Mouse (Mus musculus): ENCODE results near the gene Usp4. TPM values are rescaled to one million over a fixed set of nuclear protein-coding genes. Genes with fewer than 3 reads are reported as not detected.

Gene Usp4
- total and polyA plus RNA-seq, 3 experiments: 85.4 to 128 TPM; not detected in 1

- no peaks in the 10 kb centered on the region for H3K27me3 ChIP-seq (ENCODE audit: control insufficient read depth in 1 of 2, insufficient read depth in 2 of 2, low read length in 2 of 2)
- no peaks in the 10 kb centered on the region for H3K9me3 ChIP-seq (replicated peaks; ENCODE audit: insufficient read depth, low read length)
- H3K4me3 ChIP-seq (ENCODE audit: control insufficient read depth in 1 of 2, insufficient read depth in 1 of 2, low read depth in 2 of 2, low read length in 2 of 2): peak overlapping the region; percentile 19 to 22
- no peak for TF ChIP-seq SMC3 (IDR thresholded peaks at IDR 0.05; ENCODE audit: low read depth, low read length)
- TF ChIP-seq BHLHE40 (IDR thresholded peaks at IDR 0.05; ENCODE audit: borderline replicate concordance, low read depth, low read length): no peak
- TF ChIP-seq POLR2AphosphoS2 (IDR thresholded peaks at IDR 0.05; ENCODE audit: low read length): 0 out of 2 replicates have a peak, but pooled peaks have one; percentile 79
- TF ChIP-seq NRF1 (IDR thresholded peaks at IDR 0.05; ENCODE audit: insufficient read depth, low read depth, low read length, poor library complexity, severe bottlenecking): no peak
- peak overlapping the region; percentile 63 for H3K9ac ChIP-seq (ENCODE audit: control insufficient read depth, low read depth, low read length, poor library complexity, severe bottlenecking)
- peaks cover 17% of the 10 kb centered on the region for H3K79me2 ChIP-seq (ENCODE audit: control insufficient read depth, insufficient read depth, low read length, poor library complexity)
- H3K4me1 ChIP-seq (ENCODE audit: control insufficient read depth in 1 of 2, insufficient read depth in 2 of 2, low read length in 2 of 2): peaks cover 25 to 54% of the 10 kb centered on the region in 2 experiments
- peak overlapping the region; percentile 98 for H3K27ac ChIP-seq (ENCODE audit: control insufficient read depth, low read depth, low read length)
- peaks cover 0 to 50% of the 10 kb centered on the region in 2 experiments; a peak in 2 of 4 replicates for H3K36me3 ChIP-seq (ENCODE audit: control insufficient read depth in 1 of 2, insufficient read depth in 2 of 2, low read length in 2 of 2)
- DNase-seq (ENCODE audit: low read depth, low spot score): no peak
Observed at GRCm38 (mm10) chr9:108341139-108341475, 6.5 kb upstream of the Usp4 start.

DNA sequence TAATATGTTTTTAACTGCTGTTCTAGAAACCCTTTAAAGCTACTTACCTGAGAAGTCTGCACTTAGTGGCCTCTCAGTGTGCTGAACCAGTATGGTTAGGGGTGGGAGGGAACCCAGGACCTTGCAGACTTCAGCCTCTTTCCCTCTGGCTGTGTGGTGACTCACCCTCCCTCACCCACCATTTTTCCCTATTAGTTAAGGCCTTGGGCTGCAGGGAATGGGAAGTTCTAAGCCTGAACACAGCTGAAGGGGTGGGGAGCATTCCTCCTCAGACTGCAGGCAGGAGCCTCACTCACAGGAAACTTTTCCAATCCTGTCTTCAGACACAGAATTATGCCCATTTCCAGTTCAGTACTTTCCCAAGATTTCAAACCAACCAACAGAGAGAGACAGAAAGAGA, 5.9 kb upstream of the Usp4 start:
- TF ChIP-seq ELF1 (IDR thresholded peaks at IDR 0.05; ENCODE audit: low read depth, low read length) (no peak), MAX (IDR thresholded peaks at IDR 0.05; ENCODE audit: low read length) (no peak), RAD21 (IDR thresholded peaks at IDR 0.05; ENCODE audit: low read depth, low read length) (no peak), MAFK (IDR thresholded peaks at IDR 0.05; ENCODE audit: borderline replicate concordance, low read depth, low read length) (no peak), HCFC1 (IDR thresholded peaks at IDR 0.05; ENCODE audit: low read depth, low read length) (no peak), TBP (IDR thresholded peaks at IDR 0.05; ENCODE audit: low read depth, low read length) (0 out of 2 replicates have a peak, but pooled peaks have one; percentile 7), E2F4 (IDR thresholded peaks at IDR 0.05; ENCODE audit: borderline replicate concordance, low read depth, low read length) (no peak), JUND (IDR thresholded peaks at IDR 0.05; ENCODE audit: low read depth, low read length) (no peak), MXI1 (IDR thresholded peaks at IDR 0.05; ENCODE audit: low read depth, low read length) (peak; percentile 48; the same call in 1 of the 2 replicates), ZNF384 (IDR thresholded peaks at IDR 0.05; ENCODE audit: low read depth, low read length) (no peak), CHD2 (IDR thresholded peaks at IDR 0.05; ENCODE audit: low read length) (no peak)
- peak; percentile 55 for DNase-seq (ENCODE audit: low read depth, low spot score)
- Histone ChIP-seq H3K4me1 (ENCODE audit: control insufficient read depth in 1 of 2, insufficient read depth in 2 of 2, low read length in 2 of 2) (peaks cover 25 to 55% of the 10 kb centered on the region in 2 experiments), H3K27me3 (ENCODE audit: control insufficient read depth in 1 of 2, insufficient read depth in 2 of 2, low read length in 2 of 2) (no peaks in the 10 kb centered on the region), H3K4me3 (ENCODE audit: control insufficient read depth in 1 of 2, insufficient read depth in 1 of 2, low read depth in 2 of 2, low read length in 2 of 2) (peak overlapping the region; percentile 15 to 19), H3K9me3 (replicated peaks; ENCODE audit: insufficient read depth, low read length) (no peaks in the 10 kb centered on the region), H3K79me2 (ENCODE audit: control insufficient read depth, insufficient read depth, low read length, poor library complexity) (peaks cover 17% of the 10 kb centered on the region), H3K36me3 (ENCODE audit: control insufficient read depth in 1 of 2, insufficient read depth in 2 of 2, low read length in 2 of 2) (peaks cover 0 to 50% of the 10 kb centered on the region in 2 experiments; a peak in 2 of 4 replicates), H3K9ac (ENCODE audit: control insufficient read depth, low read depth, low read length, poor library complexity, severe bottlenecking) (peak overlapping the region; percentile 63), H3K27ac (ENCODE audit: control insufficient read depth, low read depth, low read length) (peak overlapping the region; percentile 98)
